Mouse (Mus musculus) bone marrow, adult 2 months (tissue): ENCODE results near the gene Nrxn1.

ENCODE experiments used
- CTCF ChIP-seq: fragments of 200-500 bp; IDR thresholded peaks from 2 replicates; pipeline ENCODE4 v1.5.1; 2011; ENCODE audit warnings: low read length, control low read depth; ENCODE audit not compliant: control insufficient read depth, insufficient read depth
- POLR2A ChIP-seq: fragments of 200-500 bp; IDR thresholded peaks from 2 replicates; pipeline ENCODE4 v1.6.1; 2011; ENCODE audit warnings: low read depth, mild to moderate bottlenecking, control low read depth, low read length, borderline replicate concordance; ENCODE audit not compliant: control insufficient read depth

DNA sequence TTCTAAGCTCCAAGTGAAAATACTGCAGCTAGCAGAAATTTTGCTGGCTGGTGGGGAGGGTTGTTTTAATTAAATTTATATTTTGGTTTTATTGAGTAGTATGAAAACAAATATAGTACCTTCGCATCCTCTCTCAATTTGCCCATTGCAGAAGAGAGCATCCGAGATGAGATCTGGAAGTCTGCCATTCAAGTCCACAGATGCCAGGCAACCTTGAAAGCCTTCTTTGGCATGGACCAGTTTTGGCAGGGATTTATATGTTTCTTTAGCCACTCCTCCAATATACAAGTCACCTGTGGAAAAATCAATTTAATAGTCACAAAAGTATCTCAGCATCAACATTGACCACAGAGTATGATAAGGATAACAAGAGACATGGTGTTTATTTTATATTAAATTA, 527.7 kb downstream of the Nrxn1 start:
- TF ChIP-seq CTCF (no peak), POLR2A (no peak)
